Mouse (Mus musculus) c-Kit-positive CD71-negative TER-119-negative erythroid progenitor cells, embryonic 14.5 days (primary cell): ENCODE measurements around the gene Sdad1.
A peak's percentile ranks its signal among the peaks of the same experiment; 100 is the strongest.

Experiments
- DNase-seq: peaks from one replicate; pipeline ENCODE4 v3.0.0-alpha.2; 2013; ENCODE audit warnings: low read depth

Gene Sdad1

GRCm38 (mm10) chr5:92312046-92312715, 1.9 kb upstream of the Sdad1 start:
- peak; percentile 83 for DNase-seq

DNA sequence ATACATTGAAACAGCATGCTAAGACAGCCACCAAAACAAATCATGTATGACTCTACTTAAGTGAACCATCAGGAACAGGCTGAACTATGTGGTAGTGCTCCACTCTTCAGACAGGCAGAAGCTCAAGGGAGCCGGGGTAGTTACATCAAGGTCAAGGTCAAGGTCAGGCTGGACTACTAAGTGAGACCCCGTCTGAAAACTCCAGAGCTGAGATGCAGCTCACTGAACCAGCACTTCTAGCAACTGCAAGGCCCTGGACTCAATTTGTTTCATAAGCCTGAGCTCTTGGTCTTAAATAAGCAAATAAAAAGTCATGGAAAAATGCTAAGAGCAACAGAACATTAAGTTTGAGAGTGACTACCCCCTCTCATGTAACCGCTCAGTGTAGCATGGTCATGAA, 6.0 kb downstream of the Sdad1 start:
- DNase-seq, result no peak

DNA sequence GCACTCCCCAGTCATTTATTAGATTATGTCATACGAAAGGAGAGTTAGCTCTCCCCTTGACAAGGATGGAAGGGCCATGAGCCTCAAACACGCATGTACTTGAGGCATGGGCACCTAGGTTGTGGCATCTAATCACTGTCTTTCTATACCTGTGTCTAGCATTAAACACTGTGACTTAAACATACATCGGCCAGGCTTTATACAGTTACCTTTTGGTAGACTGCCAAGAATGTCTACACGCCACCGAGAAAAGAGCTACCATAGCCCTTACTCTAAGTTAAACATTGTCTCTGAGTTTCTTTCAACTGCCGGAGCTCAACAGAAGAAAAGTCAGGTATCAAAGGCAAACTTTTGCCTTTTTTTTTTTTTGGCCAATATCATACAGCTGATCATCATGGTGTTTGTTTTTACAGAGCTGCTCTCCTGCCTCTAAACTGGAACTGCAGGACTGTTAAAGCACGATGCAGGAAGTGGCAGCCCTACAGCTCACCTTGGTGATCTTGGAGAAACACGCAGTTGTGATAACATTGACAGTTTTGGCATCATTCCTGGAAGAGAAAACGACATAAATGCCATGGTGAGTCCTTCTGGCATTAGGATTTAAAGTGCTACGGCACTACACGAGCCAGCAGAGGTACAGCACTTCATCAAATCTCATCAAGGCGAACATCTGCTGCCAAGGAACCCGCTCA, 8.0 kb downstream of the Sdad1 start:
- no peak for DNase-seq

DNA sequence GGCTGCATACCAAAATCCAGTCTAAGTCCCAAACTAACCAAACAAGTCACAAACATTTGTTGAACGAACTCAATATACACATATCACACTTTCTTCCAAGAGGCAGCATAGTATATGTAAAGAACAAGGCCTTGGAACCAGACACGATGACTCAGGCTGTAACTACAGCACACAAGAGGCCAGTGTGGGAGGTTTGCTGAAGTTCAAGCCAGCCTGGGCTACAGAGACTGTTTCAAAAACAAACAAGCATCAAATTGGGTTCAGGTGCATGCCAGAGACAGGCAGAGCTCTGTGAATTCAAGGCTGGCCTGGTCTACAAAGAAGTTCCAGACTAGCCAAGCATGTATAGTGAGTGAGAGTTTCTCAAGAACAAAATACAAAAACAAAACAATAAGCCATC, 15.8 kb downstream of the Sdad1 start:
- no peak for DNase-seq

DNA sequence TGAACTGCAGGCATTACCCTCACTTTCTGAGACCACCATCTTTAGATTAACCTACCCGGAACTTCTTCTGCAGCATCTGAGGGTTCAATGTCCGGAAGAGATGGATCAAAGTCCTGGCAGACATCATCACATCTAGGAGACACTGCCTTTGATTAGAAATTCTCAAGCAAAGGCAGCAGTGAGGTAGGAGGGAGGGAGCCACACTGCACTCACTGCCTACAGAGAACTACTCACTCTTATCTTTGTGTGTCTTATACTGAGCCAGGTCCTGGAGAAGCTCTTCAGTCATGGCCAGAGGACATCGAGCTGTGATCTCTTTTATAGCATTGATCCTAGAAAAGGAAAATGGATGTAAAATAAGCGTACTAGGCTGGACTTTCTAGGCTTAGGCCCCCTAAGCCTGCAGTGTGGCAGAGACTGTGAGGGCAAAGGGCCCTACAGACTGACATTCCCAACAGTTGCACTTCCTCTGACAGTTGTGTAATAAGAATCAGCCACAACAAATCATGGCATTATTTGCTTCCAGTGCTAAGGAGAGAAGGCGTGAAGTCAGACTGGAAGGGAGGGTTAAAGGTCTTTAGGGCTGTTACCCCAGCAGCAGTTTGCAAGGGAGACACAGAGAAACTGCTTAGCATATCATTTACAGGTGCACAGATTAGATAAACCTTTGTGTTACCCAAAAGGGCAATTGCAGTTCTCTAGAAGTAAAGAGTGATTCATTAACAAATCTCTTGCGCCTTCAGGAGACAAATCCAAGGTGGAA, 18.4 kb downstream of the Sdad1 start:
- no peak for DNase-seq

GRCm38 (mm10) chr5:92287840-92288239, 22.4 kb downstream of the Sdad1 start:
- no peak for DNase-seq

DNA sequence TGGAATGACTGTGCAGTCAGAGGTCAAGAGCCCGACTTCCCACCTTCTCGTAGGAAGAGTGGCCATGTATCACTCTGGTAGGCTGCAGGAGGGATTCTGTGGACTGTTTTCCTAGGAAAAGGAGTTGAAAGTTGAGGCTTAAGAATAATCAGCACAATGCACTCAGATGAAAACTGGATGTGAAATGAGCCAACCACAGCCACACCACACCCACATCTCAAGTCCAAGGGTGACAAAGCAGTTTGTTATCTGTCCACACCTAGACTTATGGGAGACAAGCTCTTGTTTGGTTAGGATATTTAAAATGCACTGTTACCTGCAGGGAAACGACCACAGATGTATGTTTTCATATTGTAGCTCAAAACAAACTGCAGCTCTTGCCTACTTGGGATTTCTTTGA, 27.2 kb downstream of the Sdad1 start:
- DNase-seq, result no peak

- no peak for DNase-seq
Observed at GRCm38 (mm10) chr5:92282571-92282970, 27.7 kb downstream of the Sdad1 start.

DNA sequence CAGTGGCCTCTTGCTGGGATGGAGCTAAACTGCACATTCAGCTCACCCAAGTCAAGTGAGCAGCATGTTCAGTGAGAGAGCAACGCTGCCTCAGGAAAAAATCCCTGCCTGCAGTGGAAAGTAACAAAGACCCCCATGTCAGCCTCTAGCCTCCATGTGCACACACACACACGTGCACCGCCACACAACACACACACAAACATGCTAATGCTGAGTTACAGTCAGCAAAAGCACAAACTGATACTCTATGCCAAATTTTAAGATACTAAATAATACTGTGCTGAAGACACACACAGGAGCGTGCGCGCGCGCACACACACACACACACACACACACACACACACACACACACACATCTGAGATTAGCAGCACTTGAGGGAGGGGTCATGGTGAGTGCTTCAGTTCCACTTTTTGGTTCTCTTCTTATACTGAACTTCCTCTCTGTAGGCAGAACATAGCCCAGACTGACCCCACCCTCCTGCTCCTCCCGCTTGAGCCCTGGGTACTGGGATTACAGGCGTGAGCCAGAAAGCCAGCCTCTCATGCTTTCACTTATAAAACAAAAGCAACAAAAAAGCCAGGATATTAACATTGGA, 31.2 kb downstream of the Sdad1 start:
- peak; percentile 30 for DNase-seq

- DNase-seq, result peak; percentile 67
Observed at GRCm38 (mm10) chr5:92277437-92278394, 32.6 kb downstream of the Sdad1 start, which contains the start of gene Naaa. TSS of gene Naaa (minus strand) at chr5:92278170.

GRCm38 (mm10) chr5:92270496-92270895, 39.8 kb downstream of the Sdad1 start:
- DNase-seq, result no peak

DNA sequence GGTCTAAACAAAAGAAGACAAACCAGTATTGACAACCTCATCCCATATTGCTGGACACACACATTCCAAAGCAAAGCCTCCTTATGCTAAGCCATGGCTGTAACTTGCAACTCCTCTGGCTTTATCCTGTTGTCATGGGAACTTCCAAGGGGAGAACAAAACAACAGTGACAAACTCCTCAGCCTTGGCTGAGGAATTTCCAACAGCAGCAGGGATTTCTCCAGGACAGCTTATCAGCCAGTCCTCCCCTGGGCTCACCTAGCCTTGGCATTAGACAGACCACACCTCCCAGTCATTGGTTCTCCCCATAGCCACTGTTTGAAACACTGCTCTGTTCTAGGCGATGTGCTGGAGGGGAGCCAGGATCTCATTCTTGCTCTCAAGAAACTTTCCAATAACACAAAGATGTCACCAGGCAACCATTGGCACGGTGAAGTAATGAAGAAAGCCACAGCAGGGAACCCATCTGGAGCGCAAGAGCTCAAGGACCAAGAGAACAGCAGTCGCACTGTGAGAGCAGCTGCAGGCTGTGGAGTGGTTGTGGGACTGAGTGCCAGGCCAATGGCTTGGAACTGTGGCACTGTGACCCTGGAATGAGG, 46.4 kb downstream of the Sdad1 start:
- no peak for DNase-seq

DNA sequence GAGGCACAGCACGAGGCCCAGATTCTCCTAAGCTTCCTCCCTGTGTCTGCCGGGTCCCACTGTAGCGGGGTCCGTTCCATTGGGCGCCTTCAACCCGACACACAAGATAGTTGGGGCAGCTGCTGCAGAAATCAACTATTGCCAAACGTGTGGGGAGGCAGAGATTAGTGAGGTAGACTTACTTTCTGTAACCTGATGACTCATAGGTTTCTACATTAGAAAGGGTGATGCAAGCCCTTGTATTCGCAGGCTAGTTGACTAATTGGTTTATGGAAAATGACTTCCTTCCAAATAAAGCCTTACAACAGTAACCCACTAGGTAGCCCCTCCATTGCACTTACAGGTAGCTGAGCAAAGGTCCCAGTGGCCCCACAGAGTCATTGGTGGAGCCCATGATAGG, 47.6 kb downstream of the Sdad1 start:
- no peak for DNase-seq

DNA sequence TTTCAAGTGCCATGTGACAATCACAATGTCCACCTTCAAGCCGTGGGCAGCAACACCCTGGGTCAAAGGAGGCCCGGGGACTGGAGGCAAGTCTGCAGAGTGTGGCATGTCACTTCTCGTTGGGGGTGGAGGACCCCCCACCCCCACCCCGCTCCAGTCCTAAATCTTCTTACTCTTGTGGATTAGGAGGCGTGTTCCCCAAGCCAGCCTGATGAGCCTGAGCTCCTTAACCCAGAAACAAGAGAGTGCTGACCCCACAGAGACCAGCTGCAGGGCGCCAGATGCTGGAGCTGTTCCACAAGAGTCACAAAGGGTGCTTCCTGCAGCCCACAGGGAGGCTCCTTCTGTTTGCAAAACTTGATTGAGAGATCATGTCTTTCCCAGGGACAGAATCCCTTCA, 54.1 kb downstream of the Sdad1 start, which contains the start of gene Ppef2:
Gene Ppef2, minus strand, starts transcription at position 61 of the 400 bp plus-strand sequence.
- DNase-seq, result no peak

DNA sequence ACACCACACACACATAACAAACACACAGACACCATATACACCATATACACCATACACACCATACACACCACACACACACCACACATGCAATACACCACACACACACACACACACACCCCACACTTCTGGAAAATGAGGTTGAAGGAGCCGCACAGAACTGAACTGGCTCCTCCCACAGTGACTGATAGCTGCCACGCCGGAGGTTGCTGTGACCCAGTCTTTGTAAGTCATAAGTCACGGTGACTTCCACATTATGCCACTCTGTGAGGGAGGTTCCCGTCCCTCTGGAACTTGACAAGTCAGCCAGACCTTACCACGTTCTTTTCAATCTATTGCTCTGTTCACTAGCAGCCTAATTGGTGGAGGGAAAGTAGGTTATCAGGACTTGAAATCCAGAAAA, 55.8 kb downstream of the Sdad1 start:
- no peak for DNase-seq

GRCm38 (mm10) chr5:92252797-92253343, 57.4 kb downstream of the Sdad1 start:
- DNase-seq, result no peak

DNA sequence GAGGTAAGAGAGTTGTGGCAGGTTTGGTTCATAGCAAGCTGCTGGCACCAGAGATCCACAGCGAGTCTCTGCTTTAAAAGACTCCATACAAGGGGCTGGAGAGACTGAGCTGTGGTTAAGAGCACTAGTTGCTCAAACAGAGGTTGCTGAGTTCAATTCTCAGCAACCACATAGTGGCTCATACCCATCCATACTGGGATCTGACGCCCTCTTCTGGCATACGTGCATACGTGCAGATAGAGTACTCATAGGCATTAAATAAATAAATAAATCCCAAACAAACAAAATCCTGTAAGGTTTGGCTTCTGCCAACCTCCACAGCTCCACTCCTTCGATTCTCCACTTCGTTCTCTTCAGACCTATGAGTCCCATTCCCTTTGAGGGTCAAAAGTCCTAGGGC, 58.2 kb downstream of the Sdad1 start:
- no peak for DNase-seq

- no peak for DNase-seq
Observed at GRCm38 (mm10) chr5:92248614-92249013, 61.7 kb downstream of the Sdad1 start.

- peak; percentile 52 for DNase-seq
Observed at GRCm38 (mm10) chr5:92245483-92245882, 64.8 kb downstream of the Sdad1 start.

- DNase-seq, result no peak
Observed at GRCm38 (mm10) chr5:92244900-92245299, 65.4 kb downstream of the Sdad1 start.

GRCm38 (mm10) chr5:92240769-92241168, 69.5 kb downstream of the Sdad1 start:
- DNase-seq, result no peak
